Mouse (Mus musculus) ES-Bruce4 (cell line): ENCODE data around the gene Nol8.

Experiments
- CTCF ChIP-seq: IDR thresholded peaks from one replicate; pipeline ENCODE4 v1.8.1; 2011; ENCODE audit warnings: low read depth, low read length
- POLR2A ChIP-seq: IDR thresholded peaks from one replicate; pipeline ENCODE4 v1.8.1; 2011; ENCODE audit warnings: low read length; ENCODE audit not compliant: insufficient read depth

- no peak for TF ChIP-seq CTCF
- no peak for TF ChIP-seq POLR2A
These were observed 49.3 kb upstream of the Nol8 start for GRCm38 (mm10) chr13:49603603-49604002.
